Mouse (Mus musculus): ENCODE results near the gene Pex7.

GRCm38 (mm10) chr10:19941063-19941462 lies 33.6 kb upstream of the Pex7 start:
- TF ChIP-seq CTCF (conservative IDR thresholded peaks at IDR 0.05; ENCODE audit: low read length), result no peak
- no peak for TF ChIP-seq NANOG (IDR thresholded peaks at IDR 0.05; ENCODE audit: borderline replicate concordance, low read length)
